Mouse (Mus musculus): Measurements from ENCODE around the gene Ppp1r3f. TPM values are rescaled to one million over a fixed set of nuclear protein-coding genes. Genes with fewer than 3 reads are reported as not detected.
A peak's percentile ranks its signal among the peaks of the same experiment; 100 is the strongest.

Gene Ppp1r3f
- polyA plus RNA-seq (2015; fragmentation: Nextera tagmentation; extraction: Ambion mirVana): 4.4 and 5.2 TPM in 2 replicates

GRCm38 (mm10) chrX:7574087-7574884, at the start of gene Ppp1r3f:
TSS of gene Ppp1r3f (minus strand) at chrX:7574283.
- Histone ChIP-seq H3K4me3 (peak within 1 kb of the TSS; percentile 52), H3K9ac (peak within 1 kb of the TSS; percentile 73), H3K9me3 (no peaks in the 10 kb centered on the region; the same call in 1 of the 2 replicates), H3K27ac (peak within 1 kb of the TSS; percentile 92), H3K4me2 (peak within 1 kb of the TSS; percentile 64), H3K27me3 (no peaks in the 10 kb centered on the region), H3K36me3 (no peaks in the 10 kb centered on the region), H3K4me1 (replicated peaks) (peaks cover 43% of the 10 kb centered on the region)
- 16% methylated on average over 51 of the region's 65 CpGs for WGBS
- ATAC-seq (ENCODE audit: low FRiP score): peak; percentile 98

GRCm38 (mm10) chrX:7617889-7618551, 43.9 kb upstream of the Ppp1r3f start:
- Histone ChIP-seq H3K4me3 (no peak overlapping the region), H3K9me3 (no peaks in the 10 kb centered on the region), H3K4me1 (replicated peaks) (no peaks in the 10 kb centered on the region), H3K9ac (no peak overlapping the region), H3K27me3 (no peaks in the 10 kb centered on the region), H3K36me3 (no peaks in the 10 kb centered on the region), H3K27ac (no peak overlapping the region), H3K4me2 (no peak overlapping the region)
- ATAC-seq (ENCODE audit: low FRiP score): no peak
- 86% methylated on average over 12 of the region's 12 CpGs for WGBS

GRCm38 (mm10) chrX:7610536-7611258, 36.6 kb upstream of the Ppp1r3f start:
- Histone ChIP-seq H3K4me1 (replicated peaks) (no peaks in the 10 kb centered on the region), H3K9ac (peak overlapping the region; percentile 65), H3K4me3 (peak overlapping the region; percentile 42), H3K9me3 (no peaks in the 10 kb centered on the region), H3K4me2 (peak overlapping the region; percentile 65), H3K27me3 (peaks cover 4% of the 10 kb centered on the region; the same call in 1 of the 2 replicates), H3K36me3 (no peaks in the 10 kb centered on the region), H3K27ac (peak overlapping the region; percentile 44; the same call in 1 of the 2 replicates)
- ATAC-seq (ENCODE audit: low FRiP score): peak; percentile 82
- 31% methylated on average over 26 of the region's 26 CpGs for WGBS

- ATAC-seq (ENCODE audit: low FRiP score): peak; percentile 15; the same call in 1 of the 2 replicates
- H3K4me2 ChIP-seq: peak overlapping the region; percentile 65
- no peaks in the 10 kb centered on the region for H3K36me3 ChIP-seq
- H3K9ac ChIP-seq: peak overlapping the region; percentile 65
- H3K4me1 ChIP-seq (replicated peaks): no peaks in the 10 kb centered on the region
- H3K4me3 ChIP-seq: peak overlapping the region; percentile 42
- H3K9me3 ChIP-seq: no peaks in the 10 kb centered on the region
- H3K27ac ChIP-seq: peak overlapping the region; percentile 44; the same call in 1 of the 2 replicates
- peaks cover 4% of the 10 kb centered on the region; the same call in 1 of the 2 replicates for H3K27me3 ChIP-seq
- 21% methylated on average over 21 of the region's 21 CpGs for WGBS
Observed at GRCm38 (mm10) chrX:7610035-7610434, 36.0 kb upstream of the Ppp1r3f start.

- Histone ChIP-seq H3K9me3 (no peaks in the 10 kb centered on the region), H3K27me3 (peaks cover 4% of the 10 kb centered on the region; the same call in 1 of the 2 replicates), H3K4me2 (no peak within 1 kb of the TSS), H3K36me3 (no peaks in the 10 kb centered on the region), H3K27ac (no peak within 1 kb of the TSS), H3K9ac (no peak within 1 kb of the TSS), H3K4me3 (no peak within 1 kb of the TSS), H3K4me1 (replicated peaks) (peaks cover 11% of the 10 kb centered on the region)
- no peak for ATAC-seq (ENCODE audit: low FRiP score)
- WGBS: 86% methylated on average over 6 of the region's 6 CpGs
Observed at GRCm38 (mm10) chrX:7606783-7607182, 32.7 kb upstream of the Ppp1r3f start, which contains the start of gene Cacna1f. TSS of gene Cacna1f (plus strand) at chrX:7607083.

GRCm38 (mm10) chrX:7605575-7605941, 31.5 kb upstream of the Ppp1r3f start:
- no peaks in the 10 kb centered on the region for H3K9me3 ChIP-seq
- no peaks in the 10 kb centered on the region for H3K36me3 ChIP-seq
- H3K27ac ChIP-seq: no peak overlapping the region
- no peak overlapping the region for H3K4me2 ChIP-seq
- no peak overlapping the region for H3K4me3 ChIP-seq
- peaks cover 4% of the 10 kb centered on the region; the same call in 1 of the 2 replicates for H3K27me3 ChIP-seq
- peak; percentile 41 for ATAC-seq (ENCODE audit: low FRiP score)
- H3K9ac ChIP-seq: no peak overlapping the region
- 45% methylated on average over 8 of the region's 8 CpGs for WGBS
- H3K4me1 ChIP-seq (replicated peaks): peaks cover 11% of the 10 kb centered on the region

- Histone ChIP-seq H3K9ac (peak within 1 kb of the TSS; percentile 64), H3K4me2 (peak within 1 kb of the TSS; percentile 53), H3K27ac (peak within 1 kb of the TSS; percentile 52; the same call in 1 of the 2 replicates), H3K4me1 (replicated peaks) (peaks cover 11% of the 10 kb centered on the region), H3K4me3 (peak within 1 kb of the TSS; percentile 47), H3K36me3 (no peaks in the 10 kb centered on the region), H3K27me3 (peaks cover 4% of the 10 kb centered on the region; the same call in 1 of the 2 replicates), H3K9me3 (no peaks in the 10 kb centered on the region)
- 21% methylated on average over 28 of the region's 28 CpGs for WGBS
- ATAC-seq (ENCODE audit: low FRiP score): peak; percentile 91
Observed at GRCm38 (mm10) chrX:7604879-7605574, 30.9 kb upstream of the Ppp1r3f start, which contains the start of gene Ccdc22. TSS of gene Ccdc22 (minus strand) at chrX:7605517.

GRCm38 (mm10) chrX:7604004-7604403, 29.9 kb upstream of the Ppp1r3f start:
- H3K4me2 ChIP-seq: peak overlapping the region; percentile 53
- H3K9me3 ChIP-seq: no peaks in the 10 kb centered on the region
- H3K36me3 ChIP-seq: peaks cover 5% of the 10 kb centered on the region
- no peak overlapping the region for H3K9ac ChIP-seq
- H3K27ac ChIP-seq: no peak overlapping the region
- no peak overlapping the region for H3K4me3 ChIP-seq
- WGBS: 94% methylated on average over 7 of the region's 7 CpGs
- ATAC-seq (ENCODE audit: low FRiP score): no peak
- H3K27me3 ChIP-seq: peaks cover 4% of the 10 kb centered on the region; the same call in 1 of the 2 replicates
- H3K4me1 ChIP-seq (replicated peaks): peaks cover 11% of the 10 kb centered on the region

- Histone ChIP-seq H3K27ac (no peak overlapping the region), H3K9me3 (no peaks in the 10 kb centered on the region), H3K4me3 (no peak overlapping the region), H3K36me3 (peaks cover 68% of the 10 kb centered on the region), H3K4me1 (replicated peaks) (no peaks in the 10 kb centered on the region), H3K9ac (no peak overlapping the region), H3K27me3 (no peaks in the 10 kb centered on the region), H3K4me2 (no peak overlapping the region)
- ATAC-seq (ENCODE audit: low FRiP score): no peak
- WGBS: 87% methylated on average over 9 of the region's 9 CpGs
Observed at GRCm38 (mm10) chrX:7595371-7595770, 21.3 kb upstream of the Ppp1r3f start.

GRCm38 (mm10) chrX:7586356-7586755, 12.3 kb upstream of the Ppp1r3f start:
- no peak overlapping the region for H3K9ac ChIP-seq
- H3K9me3 ChIP-seq: no peaks in the 10 kb centered on the region
- no peak overlapping the region for H3K4me3 ChIP-seq
- no peak overlapping the region for H3K4me2 ChIP-seq
- no peak for ATAC-seq (ENCODE audit: low FRiP score)
- peaks cover 26% of the 10 kb centered on the region for H3K36me3 ChIP-seq
- H3K4me1 ChIP-seq (replicated peaks): no peaks in the 10 kb centered on the region
- WGBS: 96% methylated on average over 4 of the region's 5 CpGs
- H3K27me3 ChIP-seq: no peaks in the 10 kb centered on the region
- H3K27ac ChIP-seq: no peak overlapping the region

- H3K4me3 ChIP-seq: no peak overlapping the region
Observed at GRCm38 (mm10) chrX:7583881-7584280, 9.8 kb upstream of the Ppp1r3f start.

More at GRCm38 (mm10) chrX:7583881-7584280, 9.8 kb upstream of the Ppp1r3f start:
- Histone ChIP-seq H3K4me1 (replicated peaks) (no peaks in the 10 kb centered on the region), H3K4me2 (no peak overlapping the region), H3K27me3 (no peaks in the 10 kb centered on the region), H3K9me3 (no peaks in the 10 kb centered on the region), H3K9ac (no peak overlapping the region), H3K36me3 (peaks cover 16% of the 10 kb centered on the region), H3K27ac (no peak overlapping the region)
- ATAC-seq (ENCODE audit: low FRiP score): no peak
- 97% methylated on average over 11 of the region's 11 CpGs for WGBS

Data from hindbrain, embryonic 13.5 days (tissue).